Mouse (Mus musculus) thymus, postnatal 0 days (tissue): Measurements from ENCODE around the gene Cacng6. TPM values are rescaled to one million over a fixed set of nuclear protein-coding genes. Genes with fewer than 3 reads are reported as not detected.
"Not testable (repeated sequence)": the region's sequence is repeated elsewhere in the genome, so short reads cannot be mapped to it uniquely, and the experiment has no call there.

ENCODE experiments used
- DNase-seq: peaks from one replicate; pipeline ENCODE4 v3.0.0-alpha.2; 2015; ENCODE audit warnings: low spot score
- polyA plus RNA-seq: library from polyadenylated mRNA; unstranded; fragments of >200 nt; fragmentation: Nextera tagmentation; extraction: Ambion mirVana; gene quantifications from 2 replicates; pipeline ENCODE4 v1.2.1, GENCODE M21; 2015

Cacng6 gene
- polyA plus RNA-seq, result 0.13 and 0.26 TPM in 2 replicates

- DNase-seq, result no peak
Observed at GRCm38 (mm10) chr7:3423895-3424294, at the start of gene Cacng6. TSS of gene Cacng6 (plus strand) at chr7:3424195.

- no peak for DNase-seq
Observed at GRCm38 (mm10) chr7:3376831-3377230, 47.2 kb upstream of the Cacng6 start.

GRCm38 (mm10) chr7:3382123-3382522 lies 41.9 kb upstream of the Cacng6 start:
- DNase-seq, result no peak

- no peak for DNase-seq
Observed at GRCm38 (mm10) chr7:3384807-3385319, 39.1 kb upstream of the Cacng6 start.

GRCm38 (mm10) chr7:3386036-3386730 lies 37.8 kb upstream of the Cacng6 start:
- no peak for DNase-seq

- no peak for DNase-seq
Observed at GRCm38 (mm10) chr7:3387761-3388160, 36.2 kb upstream of the Cacng6 start.

- no peak for DNase-seq
Observed at GRCm38 (mm10) chr7:3388885-3389284, 35.1 kb upstream of the Cacng6 start.

GRCm38 (mm10) chr7:3389444-3390412 lies 34.3 kb upstream of the Cacng6 start:
- no peak for DNase-seq

- DNase-seq, result no peak
Observed at GRCm38 (mm10) chr7:3390413-3391080, 33.4 kb upstream of the Cacng6 start, which contains the start of gene Cacng8. TSS of gene Cacng8 (plus strand) at chr7:3390683.

- no peak for DNase-seq
Observed at GRCm38 (mm10) chr7:3391081-3391451, 32.9 kb upstream of the Cacng6 start.

- no peak for DNase-seq
Observed at GRCm38 (mm10) chr7:3391809-3392208, 32.2 kb upstream of the Cacng6 start.

GRCm38 (mm10) chr7:3397355-3397754 lies 26.6 kb upstream of the Cacng6 start:
- no peak for DNase-seq

- no peak for DNase-seq
Observed at GRCm38 (mm10) chr7:3397797-3398196, 26.2 kb upstream of the Cacng6 start.

GRCm38 (mm10) chr7:3398363-3398762 lies 25.6 kb upstream of the Cacng6 start:
- DNase-seq, result not testable (repeated sequence)

- DNase-seq, result no peak
Observed at GRCm38 (mm10) chr7:3399937-3400336, 24.1 kb upstream of the Cacng6 start.

GRCm38 (mm10) chr7:3409729-3410520 lies 14.1 kb upstream of the Cacng6 start:
- DNase-seq, result no peak

- DNase-seq, result no peak
Observed at GRCm38 (mm10) chr7:3411160-3411941, 12.6 kb upstream of the Cacng6 start.

GRCm38 (mm10) chr7:3412036-3412435 lies 12.0 kb upstream of the Cacng6 start:
- DNase-seq, result no peak

- DNase-seq, result no peak
Observed at GRCm38 (mm10) chr7:3414888-3415287, 9.1 kb upstream of the Cacng6 start.

GRCm38 (mm10) chr7:3415378-3415777 lies 8.6 kb upstream of the Cacng6 start:
- DNase-seq, result no peak
